Mouse (Mus musculus) myocyte (in vitro differentiated cells): Measurements from ENCODE around the gene Meaf6.

Experiments
- MAX ChIP-seq: IDR thresholded peaks from one replicate; pipeline ENCODE4 v1.6.1; 2011; ENCODE audit warnings: low read depth, mild to moderate bottlenecking, control low read depth
- MYOD1 ChIP-seq, 3 experiments: IDR thresholded peaks; one replicate each; pipeline ENCODE4 v1.6.1; 2011; ENCODE audit warnings: control low read depth in 2 of 3, low read depth in 2 of 3, mild to moderate bottlenecking in 2 of 3, moderate library complexity in 1 of 3; ENCODE audit not compliant: insufficient read length in 2 of 3, control insufficient read depth in 1 of 3
- POLR2A ChIP-seq: IDR thresholded peaks from one replicate; pipeline ENCODE4 v1.6.1; 2011; ENCODE audit warnings: low read depth, mild to moderate bottlenecking, control low read depth, moderate library complexity; ENCODE audit not compliant: insufficient read length

GRCm38 (mm10) chr4:125127305-125128084, 42.6 kb downstream of the Meaf6 start, which contains the start of gene Zc3h12a:
- TF ChIP-seq MAX (no peak), MYOD1 (IDR thresholded peaks at IDR 0.05; ENCODE audit: control insufficient read depth in 1 of 3, insufficient read length in 2 of 3, low read depth in 2 of 3) (peak in 2 of 3 experiments; percentile 32 to 67), POLR2A (peak; percentile 81)
